Mouse (Mus musculus) cerebellum, adult 11 months (tissue): ENCODE results near the gene Taf6.
"Not testable (repeated sequence)": the region's sequence is repeated elsewhere in the genome, so short reads cannot be mapped to it uniquely, and the experiment has no call there.

Experiments used
- DNase-seq: peaks from one replicate; pipeline ENCODE4 v3.0.0; 2022

The Taf6 gene

DNA sequence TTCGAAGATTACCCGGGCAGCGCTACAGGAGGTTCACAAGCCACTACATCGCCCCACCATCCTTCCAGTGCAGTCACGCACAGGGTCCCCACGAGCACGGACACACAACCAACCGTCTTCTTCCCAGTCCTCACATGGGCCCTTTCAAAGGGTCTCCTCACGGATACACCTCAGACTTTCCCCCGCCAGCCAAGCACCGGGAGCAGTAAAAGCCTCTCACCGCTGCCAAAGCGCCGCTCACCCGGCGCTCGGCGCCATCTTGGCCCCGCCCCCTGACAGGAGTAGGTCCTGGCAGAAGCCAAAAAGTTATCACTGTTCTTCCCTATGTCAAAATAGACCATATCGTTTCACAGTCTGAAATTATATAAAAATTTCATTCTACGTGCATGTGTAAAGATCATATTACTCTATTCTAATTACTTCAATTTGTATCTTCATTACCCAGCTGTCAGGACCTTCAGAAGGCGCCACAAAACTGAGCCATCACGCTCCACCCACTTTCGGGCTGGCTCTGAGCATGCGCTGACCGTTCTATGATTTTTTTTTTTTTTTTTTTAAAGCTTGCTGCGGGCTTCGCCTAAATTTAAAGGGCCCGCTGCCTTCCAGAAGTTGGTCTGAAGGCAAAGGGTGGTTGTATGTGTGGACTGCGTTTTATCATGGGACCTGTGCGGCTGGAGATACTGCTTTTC lies at the start of gene Taf6, which contains the start of gene Cnpy4:
Taf6 (minus strand) TSS at position 502 of the 689 bp plus-strand sequence.
Cnpy4 (plus strand) TSS at position 536 of the 689 bp plus-strand sequence.
- DNase-seq: peak; percentile 83

DNA sequence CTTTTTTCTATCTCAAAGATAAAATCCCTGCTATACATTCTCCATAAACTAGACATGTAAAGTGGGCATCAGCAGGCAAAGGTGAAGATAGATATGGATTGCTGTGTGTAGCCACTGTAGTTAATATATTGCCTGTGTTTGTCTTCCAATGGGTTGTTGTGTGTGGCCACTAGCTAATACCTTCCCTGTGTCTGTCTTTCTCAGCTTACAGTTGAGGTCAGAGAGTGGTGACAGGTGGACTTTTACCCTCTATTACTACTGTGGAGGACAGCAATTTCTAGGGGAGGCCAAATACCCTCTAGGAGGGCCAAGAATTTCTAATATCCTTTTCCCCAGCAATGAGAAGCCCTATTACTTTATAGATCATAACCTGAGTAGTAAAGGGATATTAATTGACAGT lies 47.0 kb upstream of the Taf6 start:
- DNase-seq: no peak

DNA sequence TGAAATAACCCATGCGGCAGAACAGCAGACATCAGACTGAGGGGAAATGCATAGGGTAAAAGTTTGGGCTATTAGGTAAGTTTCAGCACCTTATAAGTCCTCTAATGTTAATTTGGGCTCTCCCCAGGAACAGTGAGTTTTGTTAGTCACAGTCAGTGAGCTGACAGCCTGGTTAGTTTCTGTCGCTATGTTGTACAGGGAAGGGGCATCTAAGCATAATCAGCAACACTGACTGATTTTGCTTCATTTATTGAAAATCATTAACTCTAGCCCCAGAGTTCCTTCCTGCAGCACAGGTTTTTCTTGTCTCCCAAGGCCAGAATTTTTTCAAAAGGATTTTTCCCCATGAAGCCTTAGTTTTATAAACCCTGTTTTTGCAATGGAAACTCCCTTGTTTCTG lies 46.5 kb upstream of the Taf6 start:
- no peak for DNase-seq

DNA sequence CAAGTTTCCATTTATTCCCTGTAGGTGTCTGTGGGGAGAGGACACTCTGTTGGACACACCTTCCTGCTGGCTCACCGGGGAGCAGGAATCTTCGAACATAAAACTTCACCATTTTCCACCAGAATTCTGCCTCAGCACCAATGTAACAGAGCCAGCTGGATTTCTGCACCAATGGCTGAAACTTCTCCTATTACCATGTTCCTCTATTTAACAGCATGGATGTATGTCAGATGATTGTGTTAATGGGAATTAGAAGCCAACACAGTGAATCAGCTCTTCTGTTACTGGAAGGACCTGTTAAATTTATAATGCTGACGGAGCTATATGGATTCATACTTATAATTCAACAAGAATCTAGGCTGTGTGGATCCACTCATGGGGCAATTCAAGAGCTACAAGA lies 42.3 kb upstream of the Taf6 start:
- no peak for DNase-seq

DNA sequence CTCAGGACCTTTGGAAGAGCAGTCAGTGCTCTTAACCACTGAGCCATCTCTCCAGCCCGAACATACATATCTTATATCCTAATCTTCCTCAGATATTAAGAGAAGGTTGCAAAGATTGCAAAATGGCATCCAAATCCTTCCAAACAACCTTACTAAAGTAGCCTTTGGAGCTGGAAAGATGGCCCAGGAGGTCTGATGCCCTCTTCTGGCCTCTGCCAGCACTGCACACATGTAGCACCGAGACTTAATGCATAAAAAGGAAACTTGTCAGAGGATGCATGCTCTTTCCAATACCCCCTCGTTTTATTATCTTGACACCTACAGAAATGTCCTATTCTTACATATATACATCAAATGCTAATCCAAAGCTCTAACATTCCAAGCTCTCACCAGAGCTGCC lies 40.8 kb upstream of the Taf6 start:
- no peak for DNase-seq

DNA sequence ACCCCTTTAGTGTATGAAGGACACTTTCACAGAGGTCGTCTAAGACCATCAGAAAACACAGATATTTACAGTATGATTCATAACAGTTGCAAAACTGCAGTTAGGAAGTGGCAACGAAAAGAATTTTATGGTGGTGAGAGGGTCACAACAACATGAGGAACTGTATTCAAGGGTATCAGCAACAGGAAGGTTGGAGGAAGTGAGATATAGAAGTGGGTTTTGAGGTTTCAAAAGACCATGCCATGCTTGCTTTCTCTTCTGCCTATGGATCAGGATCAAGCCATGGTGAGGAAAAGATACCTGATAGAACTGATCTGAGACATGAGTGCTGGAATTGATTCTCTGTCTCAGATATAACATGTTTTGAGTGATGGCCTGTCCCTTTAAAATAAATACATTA lies 40.1 kb upstream of the Taf6 start:
- no peak for DNase-seq

DNA sequence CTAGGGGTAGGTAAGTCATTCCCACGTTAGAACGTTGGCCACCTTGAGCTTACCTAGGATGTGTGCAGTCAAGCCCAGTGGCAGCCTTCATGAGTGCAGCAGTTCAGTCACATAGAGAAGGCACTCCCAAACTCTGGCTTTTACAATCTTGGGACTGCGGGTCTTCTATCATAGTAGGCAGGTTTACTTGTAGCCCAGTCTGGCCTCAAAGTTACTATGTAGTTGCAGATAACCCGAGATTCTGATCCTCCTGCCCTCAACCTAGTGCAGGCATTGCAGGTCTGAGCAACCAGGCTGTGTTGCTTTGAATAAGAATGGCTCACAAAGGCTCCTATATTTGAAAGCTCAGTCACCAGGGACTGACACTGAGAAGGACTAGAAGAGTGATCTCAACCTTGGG lies 39.2 kb upstream of the Taf6 start:
- DNase-seq: no peak

DNA sequence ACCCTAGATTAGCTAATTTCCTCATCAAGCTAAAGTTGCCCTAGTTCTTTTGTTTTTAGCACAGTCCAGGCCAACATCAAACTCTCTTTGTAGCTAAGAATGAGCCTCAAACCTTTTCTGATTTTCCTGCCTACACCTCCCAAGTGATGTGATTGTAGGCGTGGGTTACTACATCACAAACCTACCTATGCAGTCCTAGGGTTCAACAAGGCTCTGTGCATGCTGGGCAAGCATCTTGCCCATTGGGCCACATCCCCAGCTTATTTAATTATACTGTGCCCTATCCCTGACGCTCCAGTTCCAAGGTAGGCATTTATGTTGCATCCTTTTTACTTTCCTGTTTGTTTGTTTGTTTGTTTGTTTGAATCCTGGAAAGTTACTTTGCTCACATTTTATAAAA lies 38.4 kb upstream of the Taf6 start, which contains the start of gene Nxpe5:
Nxpe5 (plus strand) TSS at position 199 of the 400 bp plus-strand sequence.
- no peak for DNase-seq

DNA sequence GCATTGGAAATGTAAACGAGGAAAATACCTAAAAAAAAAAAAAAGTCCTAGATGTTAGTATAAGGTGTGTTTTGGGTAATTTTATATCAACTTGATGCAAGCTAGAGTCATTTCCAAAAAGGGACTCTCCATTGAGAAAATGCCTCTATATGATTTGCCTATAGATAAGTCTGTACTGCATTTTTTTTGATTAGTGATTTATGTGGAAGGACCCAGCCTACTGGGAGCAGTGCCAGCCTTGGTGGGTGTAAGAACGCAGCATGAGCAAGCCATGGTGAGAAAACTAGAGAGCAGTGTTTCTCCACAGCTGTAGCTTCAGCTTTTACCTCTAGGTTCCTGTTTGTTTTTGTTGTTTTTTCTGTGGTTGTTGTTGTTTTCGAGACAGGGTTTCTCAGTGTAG lies 36.0 kb upstream of the Taf6 start:
- DNase-seq: no peak

DNA sequence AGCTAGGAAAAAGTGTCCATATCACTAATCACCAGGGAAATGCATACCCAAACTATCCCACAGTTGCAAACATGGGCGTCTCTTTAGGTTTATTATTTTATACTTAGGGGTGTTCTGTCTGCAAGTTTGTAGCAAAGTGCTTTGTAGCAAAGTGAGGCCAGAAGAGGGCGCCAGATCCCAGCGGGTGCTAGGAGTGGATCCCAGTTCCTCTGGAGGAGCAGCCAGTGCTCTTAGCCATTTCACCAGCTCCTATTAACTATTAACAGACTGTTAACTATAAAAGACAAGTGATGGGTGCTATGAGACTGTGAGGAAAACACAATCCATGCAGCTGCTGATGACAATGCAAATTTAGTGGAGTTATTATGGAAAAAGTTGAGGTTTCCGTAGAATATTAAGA lies 34.9 kb upstream of the Taf6 start:
- peak; percentile 50 for DNase-seq

DNA sequence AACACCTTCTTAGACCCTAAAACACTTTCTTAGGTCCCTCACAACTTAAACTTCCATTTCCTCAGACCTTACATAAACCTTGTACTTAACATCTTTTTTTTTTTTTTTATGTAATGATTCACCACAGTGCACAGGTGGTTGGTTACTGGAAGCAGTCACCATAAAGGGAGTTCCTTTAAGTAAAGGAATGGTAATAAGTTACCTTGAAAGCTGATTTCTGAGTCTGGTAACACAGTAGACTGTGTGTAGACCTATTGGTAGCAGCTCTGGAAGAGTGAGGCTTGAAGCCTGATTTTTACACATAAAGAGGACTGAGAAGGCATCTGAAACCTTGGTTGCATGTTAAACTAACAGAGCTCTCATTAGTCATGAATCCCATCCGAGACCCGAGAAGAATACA lies 32.6 kb upstream of the Taf6 start:
- DNase-seq: no peak

DNA sequence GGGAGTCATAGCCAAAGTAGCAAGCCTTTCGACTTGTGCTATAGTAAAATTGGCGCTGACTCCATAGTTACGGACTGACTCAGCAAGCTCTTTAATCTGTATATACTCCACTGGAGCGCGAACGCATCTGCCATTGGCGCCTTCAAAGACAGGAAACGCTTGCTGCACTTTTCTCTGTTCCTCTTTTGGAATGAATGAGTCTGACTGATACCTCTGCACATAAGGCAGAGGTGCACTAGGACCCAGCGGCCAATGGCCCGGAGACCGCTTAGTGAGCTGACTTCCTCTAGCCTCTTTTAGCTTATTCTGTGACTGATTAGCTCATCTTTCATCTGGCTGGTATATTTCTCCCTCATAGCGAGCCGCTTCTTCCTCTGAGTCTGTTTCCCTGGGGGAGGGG lies 29.4 kb upstream of the Taf6 start:
- not testable (repeated sequence) for DNase-seq

DNA sequence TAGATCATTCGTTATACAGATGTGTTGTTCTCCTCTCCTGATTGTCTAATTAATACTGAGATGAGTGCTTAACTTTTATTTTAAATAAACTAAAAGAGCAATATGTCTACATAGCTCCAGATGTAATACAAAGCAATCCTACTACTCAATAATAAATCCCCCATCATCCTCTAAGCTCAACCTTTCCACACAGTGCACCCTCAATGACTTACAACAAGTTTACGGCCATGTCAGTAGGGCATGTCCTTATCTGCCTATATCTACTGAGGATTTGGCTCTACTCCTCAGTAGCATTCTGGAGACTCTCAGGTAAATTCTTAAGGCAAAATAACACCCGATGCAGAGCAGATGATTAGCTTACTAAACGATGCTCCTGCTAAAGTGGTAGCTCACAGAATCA lies 20.6 kb upstream of the Taf6 start:
- DNase-seq: no peak

DNA sequence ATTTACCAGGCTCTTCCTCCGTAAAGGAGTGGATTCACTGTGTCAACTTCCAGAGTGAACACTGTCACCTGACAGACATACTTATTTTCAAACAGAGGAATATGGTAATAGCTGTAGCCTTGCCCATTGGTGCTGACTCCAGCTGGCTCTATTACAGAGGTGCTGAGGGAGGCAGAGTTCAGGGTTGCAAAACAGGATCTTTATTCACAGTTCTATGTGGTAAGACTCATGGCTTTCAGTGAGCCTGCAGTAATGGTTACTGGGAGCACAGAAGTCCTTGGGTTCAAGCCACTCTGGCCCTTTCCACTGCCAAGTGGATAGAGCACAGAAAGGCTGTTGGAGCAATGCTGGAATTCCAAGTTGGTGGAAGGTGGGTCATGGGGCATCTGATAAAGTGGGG lies 20.0 kb upstream of the Taf6 start:
- DNase-seq: no peak

DNA sequence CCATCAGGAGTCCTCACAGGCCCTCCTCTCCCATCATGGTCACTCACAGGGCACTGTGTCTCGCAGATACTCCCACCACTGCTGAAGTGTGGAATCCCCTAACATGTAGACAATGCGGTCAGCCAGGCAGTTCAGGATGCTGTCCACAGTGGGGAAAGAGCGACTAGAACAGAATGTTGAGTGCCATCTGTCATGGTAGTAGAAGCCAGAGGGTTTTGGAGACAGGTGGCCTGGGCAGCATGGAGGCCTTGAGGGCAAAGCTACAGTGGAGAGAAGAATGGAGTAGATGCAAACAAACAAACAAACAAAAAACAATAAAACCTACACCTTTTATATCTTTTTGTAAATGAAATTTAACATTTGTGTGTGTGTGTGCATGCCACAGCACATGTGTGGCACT lies 14.8 kb upstream of the Taf6 start:
- DNase-seq: no peak

DNA sequence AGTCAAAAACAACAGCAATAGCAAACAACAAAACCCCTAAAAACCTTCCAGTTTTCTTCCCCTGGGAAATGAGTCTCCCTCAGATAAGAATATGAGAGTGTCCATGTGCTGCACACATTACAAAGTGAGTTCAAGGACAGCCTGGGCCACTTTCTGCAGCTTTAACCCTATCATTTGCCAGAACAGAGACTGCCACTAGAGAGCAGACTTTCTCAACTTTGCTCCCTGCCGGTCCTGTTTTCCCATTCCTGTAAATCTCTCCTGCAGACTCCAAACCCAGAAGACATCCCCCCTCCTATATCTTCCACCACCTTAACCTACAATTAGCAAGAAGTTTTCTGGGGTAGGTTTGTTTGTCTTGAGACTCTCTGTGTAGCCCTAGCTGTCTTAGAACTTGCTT lies 12.3 kb upstream of the Taf6 start:
- DNase-seq: no peak

DNA sequence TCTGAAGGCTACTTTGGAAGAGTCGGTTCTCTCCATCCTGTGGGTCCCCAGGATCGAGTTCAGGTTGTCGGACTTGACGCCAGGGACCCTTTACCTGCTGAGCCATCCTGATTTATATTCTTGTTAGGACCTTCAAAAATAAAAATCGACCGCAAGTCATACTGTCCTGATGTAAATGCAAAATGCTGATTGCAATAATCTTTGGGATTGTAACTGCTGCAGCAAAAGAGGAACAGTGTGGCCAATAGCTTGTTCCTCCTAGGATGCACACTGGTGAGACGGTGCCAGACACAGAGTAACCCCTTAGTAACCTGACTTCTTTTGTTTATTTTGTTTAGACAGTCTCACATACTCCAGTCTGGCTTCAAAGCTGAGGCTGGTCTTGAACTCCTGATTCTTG lies 8.2 kb upstream of the Taf6 start:
- no peak for DNase-seq

DNA sequence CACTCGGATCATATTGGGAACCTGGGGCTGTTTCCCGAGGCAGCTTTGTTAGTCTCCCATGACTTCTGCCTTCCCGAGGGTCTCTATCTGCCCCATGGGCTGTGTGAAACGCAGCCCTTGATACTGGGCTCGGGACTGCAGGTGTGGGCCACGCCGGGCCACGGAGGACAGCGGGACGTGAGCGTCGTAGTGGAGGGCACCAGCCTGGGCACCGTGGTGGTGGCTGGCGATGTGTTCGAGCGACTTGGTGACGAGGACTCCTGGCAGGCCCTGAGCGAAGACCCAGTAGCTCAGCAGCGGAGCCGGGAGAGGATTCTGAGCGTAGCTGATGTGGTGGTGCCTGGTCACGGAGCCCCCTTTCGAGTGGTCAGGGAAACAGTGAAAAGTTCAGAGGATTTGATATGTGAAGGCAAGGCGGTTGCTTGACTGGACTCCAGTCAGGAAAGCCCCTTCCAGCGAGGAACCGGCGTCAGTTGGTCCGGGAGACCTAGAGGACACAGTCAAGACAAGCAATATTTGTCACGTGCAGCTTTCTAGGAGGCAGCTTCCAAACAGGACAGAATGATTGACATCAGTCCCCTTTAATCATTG lies 7.6 kb upstream of the Taf6 start:
- DNase-seq: peak; percentile 40

DNA sequence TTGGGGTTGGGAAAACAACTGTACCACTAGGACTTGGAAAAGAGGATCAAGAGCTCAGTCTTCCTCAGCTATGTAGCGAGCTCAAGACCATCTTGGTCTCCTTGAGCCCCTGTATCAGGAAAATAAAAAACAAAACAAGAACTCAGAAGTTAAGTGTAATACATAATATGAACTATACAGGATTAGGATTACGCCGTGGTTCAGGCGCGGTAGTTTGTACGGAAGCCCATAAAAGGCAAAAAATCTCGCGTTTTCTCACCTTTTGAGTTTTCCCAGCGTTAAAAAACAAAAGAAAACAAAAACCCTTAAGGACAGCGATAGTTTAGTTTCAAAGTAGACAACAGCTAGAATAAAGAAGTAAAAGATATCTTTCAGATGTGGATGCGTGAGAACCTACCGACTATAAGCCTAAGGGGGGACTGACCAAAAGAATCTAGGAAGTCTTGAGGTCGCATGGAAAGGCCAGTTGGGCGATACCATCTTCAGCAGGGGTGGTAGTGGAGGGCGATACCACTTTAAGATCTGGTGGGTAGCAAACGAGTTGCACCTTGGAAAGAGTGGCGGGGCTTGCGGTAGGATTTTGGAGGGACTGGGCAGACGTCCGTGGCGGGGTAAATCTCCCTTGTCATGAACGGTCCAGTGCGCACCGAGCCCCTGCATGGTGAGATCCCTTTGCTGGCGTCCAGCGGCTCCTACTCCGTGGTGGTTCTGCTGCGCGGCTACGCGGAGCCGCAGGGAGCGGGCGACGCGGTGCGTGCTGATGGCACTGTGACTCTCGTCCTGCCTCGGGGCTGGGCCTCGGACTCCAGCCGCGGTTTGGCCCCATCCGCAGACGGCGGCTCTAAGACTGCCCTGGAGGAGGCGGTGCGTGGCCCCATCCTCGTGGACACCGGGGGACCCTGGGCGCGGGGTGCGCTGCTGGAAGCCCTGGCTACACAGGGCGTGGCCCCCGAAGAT lies 6.8 kb upstream of the Taf6 start, which contains the start of gene Mblac1:
Mblac1 (plus strand) TSS at position 544 of the 957 bp plus-strand sequence.
- DNase-seq: peak; percentile 86

DNA sequence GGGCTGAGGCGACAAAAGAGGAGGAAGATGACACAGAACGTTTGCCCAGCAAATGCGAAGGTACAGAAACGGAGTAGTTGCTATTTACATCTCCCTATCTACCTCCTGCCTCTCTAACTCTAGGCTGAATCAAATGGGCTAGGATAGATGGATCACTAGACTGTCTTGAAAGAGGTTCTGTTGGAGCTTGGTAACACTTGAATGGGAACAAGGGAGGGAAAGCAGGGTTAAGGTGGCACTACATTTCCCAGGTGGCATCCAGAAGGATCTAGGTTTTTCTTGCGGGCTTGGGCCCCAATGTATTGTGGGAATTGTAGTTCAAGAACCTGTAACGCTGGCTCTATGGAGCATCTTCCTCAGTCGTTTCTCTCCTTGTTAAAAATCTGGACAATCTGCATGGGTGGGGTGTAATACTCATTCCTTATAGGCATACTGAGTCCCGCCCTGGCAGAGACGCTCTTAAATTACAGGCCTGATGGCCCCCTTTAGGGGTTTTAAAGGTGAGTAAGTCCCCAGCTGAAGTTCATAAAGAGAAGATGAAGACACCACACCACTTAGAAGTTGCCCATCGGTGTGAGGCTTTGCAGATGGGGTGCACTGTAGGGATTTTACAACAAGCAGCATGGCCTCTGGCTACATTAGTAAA lies 533 bp upstream of the Taf6 start:
- peak; percentile 69 for DNase-seq

DNA sequence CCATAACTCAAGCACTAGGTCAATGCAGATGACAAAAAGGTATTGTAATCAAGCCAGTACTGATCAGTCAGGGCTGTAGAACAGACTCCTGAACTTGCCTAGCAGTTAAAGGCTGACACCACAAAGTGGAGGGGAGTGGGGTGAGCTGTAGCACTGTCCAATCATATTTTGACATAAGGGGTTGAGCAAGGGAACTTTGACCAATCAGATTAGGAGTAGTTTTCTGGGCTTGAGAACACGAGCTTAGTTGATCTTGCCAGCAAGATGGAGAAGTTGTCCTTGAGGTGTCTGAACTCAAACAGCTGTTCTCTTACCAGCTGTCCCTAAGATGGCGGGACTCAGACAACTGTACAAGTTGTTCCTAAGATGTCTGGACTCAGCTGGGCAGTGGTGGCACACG lies 14.0 kb downstream of the Taf6 start:
- no peak for DNase-seq

DNA sequence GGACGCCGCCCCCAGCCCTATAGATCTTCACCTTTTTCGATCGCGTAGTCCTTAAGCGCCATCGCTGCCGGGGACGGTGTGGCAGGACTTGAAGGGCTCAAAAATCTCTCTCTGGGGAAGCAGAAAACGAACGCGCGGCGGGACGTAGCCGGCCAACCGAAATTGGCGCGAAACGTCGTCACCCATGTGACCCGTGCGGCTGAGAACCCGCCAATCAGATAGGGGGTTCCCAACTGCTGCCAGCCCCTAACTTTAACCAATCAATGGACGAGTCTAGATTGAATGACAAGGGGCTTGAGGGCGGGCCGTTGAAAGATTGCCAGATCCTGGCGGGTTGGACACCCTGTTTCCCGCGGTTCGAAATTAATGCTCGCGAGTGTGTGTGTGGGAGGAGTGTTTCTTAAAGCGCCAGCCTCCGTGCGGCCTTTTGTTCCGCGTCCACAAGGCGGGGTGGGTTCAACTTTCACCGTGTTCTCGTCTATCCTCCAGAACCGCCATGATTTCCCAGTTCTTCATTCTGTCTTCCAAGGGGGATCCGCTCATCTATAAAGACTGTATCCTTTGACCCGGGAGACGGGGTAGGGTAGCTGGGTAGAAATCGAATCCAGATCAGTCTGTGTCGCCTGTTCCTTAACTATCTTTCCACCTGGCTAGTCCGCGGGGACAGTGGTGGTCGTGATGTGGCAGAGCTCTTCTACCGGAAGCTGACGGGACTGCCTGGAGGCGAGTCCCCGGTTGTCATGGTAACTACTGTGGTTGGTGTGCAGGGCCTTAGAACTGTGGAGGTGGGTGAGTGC lies 15.4 kb downstream of the Taf6 start, which contains the start of the genes Ap4m1 and Mcm7:
Ap4m1 (plus strand) TSS at position 308 of the 797 bp plus-strand sequence.
Mcm7 (minus strand) TSS at position 728 of the 797 bp plus-strand sequence.
- DNase-seq: peak; percentile 98
